Mouse (Mus musculus) erythroid progenitor cell, adult 5-6 weeks (primary cell): Measurements from ENCODE around the gene Mertk. TPM values are rescaled to one million over a fixed set of nuclear protein-coding genes. Genes with fewer than 3 reads are reported as not detected.

Experiments used
- total RNA-seq, 2 experiments: library from RNA; stranded (forward) in 1 of 2; stranded (reverse) in 1 of 2; fragments of 150-400 nt in 1 of 2; fragments of 186-747, 209-891 nt in 1 of 2; gene quantifications; 2 replicates each; pipeline versions ENCODE4 v1.2.3 to v1.2.4; 2015 to 2017; ENCODE audit warnings: low replicate concordance in 2 of 2

The Mertk gene
- total RNA-seq, 2 experiments from 2014 or later: 1.7 to 3.2 TPM

Other genes with a start within 250 kb of the Mertk start
- not detected in 2 replicates for gene Spdye4c, start 107.7 kb upstream of the Mertk start, total RNA-seq (2015; ENCODE audit: low replicate concordance)
- gene Spdye4c, start 107.7 kb upstream of the Mertk start, total RNA-seq (2017; ENCODE audit: low replicate concordance): not detected in 2 replicates
- gene Anapc1, start 11.6 kb upstream of the Mertk start, total RNA-seq (2015; ENCODE audit: low replicate concordance): 74.6 and 88.4 TPM in 2 replicates
- gene Anapc1, start 11.6 kb upstream of the Mertk start, total RNA-seq (2017; ENCODE audit: low replicate concordance): 93.8 and 97.8 TPM in 2 replicates
- gene Tmem87b, start 119.2 kb downstream of the Mertk start, total RNA-seq (2015; ENCODE audit: low replicate concordance): 3.6 and 9.6 TPM in 2 replicates
- gene Tmem87b, start 119.2 kb downstream of the Mertk start, total RNA-seq (2017; ENCODE audit: low replicate concordance): 4.9 and 17.8 TPM in 2 replicates
- gene Fbln7, start 164.0 kb downstream of the Mertk start, total RNA-seq (2015; ENCODE audit: low replicate concordance): not detected in 2 replicates
- gene Fbln7, start 164.0 kb downstream of the Mertk start, total RNA-seq (2017; ENCODE audit: low replicate concordance): not detected in 2 replicates
- gene Zc3h8, start 245.1 kb downstream of the Mertk start, total RNA-seq (2015; ENCODE audit: low replicate concordance): 1.8 TPM in 1 of 2 replicates, not detected in the other
- 2.1 TPM in 1 of 2 replicates, not detected in the other for gene Zc3h8, start 245.1 kb downstream of the Mertk start, total RNA-seq (2017; ENCODE audit: low replicate concordance)